Mouse (Mus musculus): ENCODE data around the gene Mrps18a.

DNA sequence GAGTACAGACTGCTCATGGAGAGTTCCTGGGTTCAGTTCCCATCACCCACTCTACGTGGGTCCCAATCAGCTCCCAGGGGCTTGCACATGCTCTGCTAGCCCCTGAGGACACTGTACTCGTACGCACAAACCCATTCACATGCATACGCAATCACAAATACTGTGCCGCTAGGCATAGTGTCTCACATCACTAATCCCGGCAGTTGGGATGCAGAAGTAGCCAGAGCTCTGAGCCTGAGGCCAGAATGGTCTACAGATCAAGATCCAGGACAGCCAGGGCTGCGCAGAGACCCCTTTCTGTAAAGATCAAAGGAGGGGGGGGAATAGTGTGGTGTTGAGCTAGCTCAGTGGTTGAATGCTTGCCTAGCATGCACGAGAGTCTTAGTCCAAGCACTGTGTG is 46.3 kb downstream of the Mrps18a start:
- no peak for TF ChIP-seq POLR2A (IDR thresholded peaks at IDR 0.05; ENCODE audit: borderline replicate concordance, extremely low read depth, insufficient read depth, insufficient read length, poor library complexity, severe bottlenecking)
- TF ChIP-seq CTCF (IDR thresholded peaks at IDR 0.05; ENCODE audit: borderline replicate concordance, extremely low read depth, insufficient read depth, insufficient read length), result no peak
